Mouse (Mus musculus) neural tube, embryonic 13.5 days (tissue): Measurements from ENCODE around the gene Olfr698. TPM values are rescaled to one million over a fixed set of nuclear protein-coding genes. Genes with fewer than 3 reads are reported as not detected.
"Not testable (repeated sequence)": the region's sequence is repeated elsewhere in the genome, so short reads cannot be mapped to it uniquely, and the experiment has no call there.

ENCODE experiments used
- ATAC-seq: fragments of 200-750 bp; cut with Nextera tagmentation; 2 replicates; pipeline ENCODE4 v1.8.0; 2017; ENCODE audit warnings: low read depth, mild to moderate bottlenecking, moderate TSS enrichment, moderate library complexity
- H3K27ac ChIP-seq: fragments of 300-500 bp; sonication (generic); replicated peaks from 2 replicates; pipeline ENCODE4 v1.5.1; 2015; ENCODE audit warnings: moderate library complexity, mild to moderate bottlenecking, inconsistent platforms
- H3K27me3 ChIP-seq: fragments of 300-500 bp; sonication (generic); 2 replicates; pipeline ENCODE4 v1.6.1; 2015; ENCODE audit warnings: mild to moderate bottlenecking, inconsistent platforms
- H3K36me3 ChIP-seq: fragments of 300-500 bp; sonication (generic); 2 replicates; pipeline ENCODE4 v1.6.1; 2015; ENCODE audit warnings: mild to moderate bottlenecking, inconsistent platforms
- H3K4me1 ChIP-seq: fragments of 300-500 bp; sonication (generic); replicated peaks from 2 replicates; pipeline ENCODE4 v1.6.1; 2015; ENCODE audit warnings: inconsistent platforms
- H3K4me2 ChIP-seq: fragments of 300-500 bp; sonication (generic); 2 replicates; pipeline ENCODE4 v1.6.1; 2015; ENCODE audit warnings: inconsistent platforms, mild to moderate bottlenecking, moderate library complexity
- H3K4me3 ChIP-seq: fragments of 300-500 bp; sonication (generic); 2 replicates; pipeline ENCODE4 v1.5.1; 2015; ENCODE audit warnings: mild to moderate bottlenecking, inconsistent platforms
- H3K9ac ChIP-seq: fragments of 300-500 bp; sonication (generic); 2 replicates; pipeline ENCODE4 v1.6.1; 2015; ENCODE audit warnings: moderate library complexity, mild to moderate bottlenecking, inconsistent platforms
- H3K9me3 ChIP-seq: fragments of 300-500 bp; sonication (generic); 2 replicates; pipeline ENCODE4 v1.6.1; 2016; ENCODE audit warnings: inconsistent platforms
- WGBS: fragments of 180-500 bp; shearing (Covaris S2); methylation state at CpG from one replicate; pipeline ENCODE4 v1.1.7; 2015; 5-methylcytosine and 5-hydroxymethylcytosine counted together
- polyA plus RNA-seq: library from polyadenylated mRNA; unstranded; fragments of >200 nt; fragmentation: Nextera tagmentation; extraction: Ambion mirVana; gene quantifications from 2 replicates; pipeline ENCODE4 v1.2.1, GENCODE M21; 2015

Olfr698 gene
- not detected in 2 replicates for polyA plus RNA-seq

DNA sequence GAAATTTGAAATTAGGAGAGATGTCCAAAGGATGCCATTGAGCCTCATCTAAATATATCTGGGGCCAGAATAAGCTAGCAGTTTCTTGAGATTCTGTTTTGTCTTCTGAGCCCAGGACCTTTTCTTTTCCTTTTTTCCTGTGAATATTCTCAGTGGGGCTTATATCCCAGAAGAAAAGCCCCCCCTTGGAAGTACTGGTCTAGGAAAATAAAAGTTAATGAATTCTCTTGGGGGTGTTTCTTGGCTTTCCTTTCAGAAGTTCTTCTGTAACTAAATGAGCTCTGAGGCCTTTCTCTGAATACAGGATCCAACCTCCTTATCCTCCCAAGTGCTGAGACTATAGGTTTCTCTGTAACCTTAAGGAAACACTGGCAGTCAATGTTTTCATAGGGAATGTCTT lies at the start of gene Olfr698:
TSS of gene Olfr698 (minus strand) at position 101 of the 400 bp plus-strand sequence.
- Histone ChIP-seq H3K36me3 (no peaks in the 10 kb centered on the region), H3K9me3 (no peaks in the 10 kb centered on the region), H3K4me3 (no peak within 1 kb of the TSS), H3K4me1 (no peaks in the 10 kb centered on the region), H3K27ac (no peak within 1 kb of the TSS), H3K9ac (no peak within 1 kb of the TSS), H3K4me2 (no peak within 1 kb of the TSS), H3K27me3 (no peaks in the 10 kb centered on the region)
- no peak for ATAC-seq

DNA sequence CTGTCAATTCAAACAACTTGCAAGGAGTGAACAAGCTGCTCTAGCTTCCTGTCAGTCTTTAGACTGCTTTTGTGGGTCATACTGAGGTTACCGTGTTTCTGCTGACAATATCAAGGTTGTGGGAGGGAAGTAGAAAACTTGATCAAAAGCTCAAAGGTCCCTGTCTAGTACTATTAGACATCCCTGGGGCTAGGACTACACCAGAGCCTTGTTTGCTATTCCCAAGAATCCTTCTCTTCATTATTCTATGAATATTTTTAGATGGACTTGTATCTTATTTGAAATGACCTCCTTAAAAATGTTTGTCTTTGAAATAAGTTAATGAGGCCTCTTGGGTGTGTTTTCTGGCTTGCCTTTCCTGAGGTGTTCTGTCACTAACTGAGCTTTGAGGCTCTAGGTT lies 37.9 kb upstream of the Olfr698 start, which contains the start of gene Olfr699:
TSS of gene Olfr699 (minus strand) at position 101 of the 400 bp plus-strand sequence.
- no peak for ATAC-seq
- H3K9ac ChIP-seq: no peak within 1 kb of the TSS
- no peak within 1 kb of the TSS for H3K4me2 ChIP-seq
- WGBS: 95% methylated on average over 1 of the region's 1 CpGs
- H3K27ac ChIP-seq: no peak within 1 kb of the TSS
- no peaks in the 10 kb centered on the region for H3K4me1 ChIP-seq
- no peaks in the 10 kb centered on the region for H3K9me3 ChIP-seq
- no peak within 1 kb of the TSS for H3K4me3 ChIP-seq
- H3K36me3 ChIP-seq: no peaks in the 10 kb centered on the region
- no peaks in the 10 kb centered on the region for H3K27me3 ChIP-seq

DNA sequence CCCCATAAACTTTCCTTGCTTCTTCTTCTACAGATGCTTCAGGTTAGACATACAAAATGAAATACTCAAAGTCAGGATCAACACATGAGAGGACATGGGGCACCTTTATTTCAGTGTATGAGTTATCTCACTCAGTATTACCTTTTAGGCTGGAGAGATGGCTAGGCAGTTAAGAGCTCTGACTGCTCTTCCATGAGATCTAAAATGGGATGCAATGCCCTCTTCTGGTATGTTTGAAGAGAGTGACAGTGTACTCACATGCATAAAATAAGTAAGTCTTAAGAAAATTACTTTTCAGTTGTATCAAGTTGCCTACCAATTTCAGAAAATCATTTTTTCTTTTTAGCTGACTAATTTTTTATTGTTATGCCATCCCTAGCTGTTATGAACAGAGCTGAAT lies 33.1 kb upstream of the Olfr698 start:
- Histone ChIP-seq H3K9ac (no peak overlapping the region), H3K4me3 (no peak overlapping the region), H3K4me1 (no peaks in the 10 kb centered on the region), H3K9me3 (no peaks in the 10 kb centered on the region), H3K36me3 (no peaks in the 10 kb centered on the region), H3K27ac (no peak overlapping the region), H3K27me3 (no peaks in the 10 kb centered on the region), H3K4me2 (no peak overlapping the region)
- no peak for ATAC-seq

DNA sequence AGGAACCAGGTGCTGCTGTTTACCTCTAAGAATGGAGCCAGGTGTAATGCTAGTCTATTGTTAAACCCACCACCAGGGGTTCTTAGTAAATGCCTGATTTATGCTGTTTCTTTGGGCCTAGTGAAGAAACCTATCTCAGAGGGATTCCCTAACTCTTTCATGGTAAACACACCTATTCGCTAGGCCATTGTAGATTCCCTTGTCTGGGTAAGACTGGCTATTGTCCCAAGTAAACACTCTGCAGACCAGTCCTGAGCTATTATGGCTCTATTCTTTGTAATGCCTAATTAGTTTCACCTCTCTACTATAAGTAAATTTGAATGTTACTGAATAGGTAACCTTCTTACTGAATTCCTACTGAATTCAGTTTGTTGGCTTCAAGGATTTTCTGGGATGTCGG lies 5.8 kb upstream of the Olfr698 start:
- H3K27me3 ChIP-seq, H3K36me3 ChIP-seq, H3K4me2 ChIP-seq, H3K9ac ChIP-seq, H3K27ac ChIP-seq, ATAC-seq, H3K4me1 ChIP-seq, H3K9me3 ChIP-seq, H3K4me3 ChIP-seq: not testable (repeated sequence)
- 97% methylated on average over 2 of the region's 2 CpGs for WGBS

DNA sequence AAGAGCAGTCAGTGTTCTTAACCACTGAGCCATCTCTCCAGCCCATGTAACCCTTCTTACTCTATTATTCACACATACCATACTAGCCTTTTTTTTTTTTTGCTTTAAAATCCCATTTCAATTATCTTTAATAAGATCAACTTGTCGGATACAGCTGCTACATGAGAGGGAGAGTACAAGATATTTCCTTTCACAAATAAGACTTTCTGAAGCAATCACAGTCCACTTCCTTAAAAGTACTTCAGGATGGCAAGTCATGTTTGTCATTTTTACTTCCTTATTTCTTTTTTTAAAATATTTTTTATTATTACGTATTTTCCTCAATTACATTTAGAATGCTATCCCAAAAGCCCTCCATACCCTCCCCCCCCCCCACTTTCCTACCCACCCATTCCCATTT lies 3.6 kb upstream of the Olfr698 start:
- WGBS: 86% methylated on average over 2 of the region's 2 CpGs
- no peak for ATAC-seq
- H3K9ac ChIP-seq: no peak overlapping the region
- H3K4me2 ChIP-seq: no peak overlapping the region
- H3K4me1 ChIP-seq: no peaks in the 10 kb centered on the region
- 0 out of 2 replicates have a peak, but pooled peaks cover 5% of the 10 kb centered on the region for H3K9me3 ChIP-seq
- no peak overlapping the region for H3K27ac ChIP-seq
- no peaks in the 10 kb centered on the region for H3K36me3 ChIP-seq
- H3K27me3 ChIP-seq: no peaks in the 10 kb centered on the region
- no peak overlapping the region for H3K4me3 ChIP-seq

DNA sequence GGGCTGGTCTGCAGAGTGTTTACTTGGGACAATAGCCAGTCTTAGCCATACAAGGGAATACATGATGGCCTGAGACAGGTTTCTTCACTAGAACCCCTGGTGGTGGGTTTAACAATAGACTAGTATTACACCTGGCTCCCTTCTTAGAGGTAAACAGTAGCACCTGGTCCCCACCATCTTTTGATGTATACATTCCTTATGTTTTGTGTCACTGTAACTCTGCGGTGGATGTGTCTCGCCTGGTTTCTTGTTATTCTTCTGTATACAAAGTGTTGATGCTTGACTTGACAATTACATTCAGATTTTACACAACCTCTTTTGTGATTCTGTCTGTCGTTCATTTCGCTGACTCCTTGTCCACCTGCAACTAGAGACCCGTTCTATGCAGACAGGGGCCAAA lies 9.4 kb downstream of the Olfr698 start:
- no peak overlapping the region for H3K27ac ChIP-seq
- ATAC-seq: no peak
- H3K4me3 ChIP-seq: no peak overlapping the region
- 91% methylated on average over 5 of the region's 5 CpGs for WGBS
- no peaks in the 10 kb centered on the region for H3K4me1 ChIP-seq
- no peak overlapping the region for H3K9ac ChIP-seq
- H3K36me3 ChIP-seq: no peaks in the 10 kb centered on the region
- no peaks in the 10 kb centered on the region for H3K9me3 ChIP-seq
- no peak overlapping the region for H3K4me2 ChIP-seq
- H3K27me3 ChIP-seq: no peaks in the 10 kb centered on the region

DNA sequence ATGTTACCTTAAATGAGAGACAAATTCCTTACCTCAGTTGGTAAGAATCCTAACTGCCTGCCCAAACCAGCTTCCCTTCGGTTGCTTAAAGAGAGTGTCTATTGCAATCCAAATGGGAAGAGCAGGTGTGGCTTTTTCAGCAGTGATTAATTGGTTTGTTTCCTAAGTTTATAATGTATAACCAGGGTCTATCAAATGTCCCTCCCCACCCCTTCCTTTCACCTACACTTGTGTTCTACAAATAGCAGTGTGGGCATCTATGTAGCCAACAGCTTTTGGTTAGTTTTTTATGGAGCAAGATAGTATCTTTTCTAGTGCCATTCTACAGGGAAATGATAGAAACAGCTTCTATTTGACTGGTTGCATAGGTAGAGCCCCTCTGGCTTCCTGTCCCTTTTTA lies 12.9 kb downstream of the Olfr698 start, which contains the start of gene Olfr697:
TSS of gene Olfr697 (minus strand) at position 101 of the 400 bp plus-strand sequence.
- Histone ChIP-seq H3K36me3 (no peaks in the 10 kb centered on the region), H3K9me3 (no peaks in the 10 kb centered on the region), H3K27me3 (no peaks in the 10 kb centered on the region), H3K4me1 (no peaks in the 10 kb centered on the region), H3K4me2 (no peak within 1 kb of the TSS), H3K9ac (no peak within 1 kb of the TSS), H3K27ac (no peak within 1 kb of the TSS), H3K4me3 (no peak within 1 kb of the TSS)
- ATAC-seq: no peak
- 89% methylated on average over 1 of the region's 1 CpGs for WGBS

DNA sequence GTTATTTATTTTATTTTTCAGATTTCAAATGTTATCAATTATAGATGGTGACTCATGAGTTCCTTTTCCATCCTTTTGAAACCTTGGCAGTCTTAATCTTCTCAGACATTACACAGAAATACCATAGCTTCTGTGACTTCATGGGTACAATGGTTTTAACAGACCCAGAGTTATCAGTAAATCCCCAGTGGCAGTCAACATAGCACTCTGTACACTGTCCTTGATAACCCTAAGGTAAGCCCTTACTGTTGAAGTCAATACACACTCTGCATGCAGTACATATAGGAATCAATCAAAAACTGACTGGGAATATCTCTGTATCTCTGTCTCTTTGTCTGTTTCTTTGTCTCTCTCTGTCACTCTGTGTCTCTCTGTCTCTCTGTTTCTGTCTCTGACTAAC lies 18.2 kb downstream of the Olfr698 start:
- no peak for ATAC-seq
- Histone ChIP-seq H3K4me1 (no peaks in the 10 kb centered on the region), H3K4me2 (no peak overlapping the region), H3K36me3 (no peaks in the 10 kb centered on the region), H3K9ac (no peak overlapping the region), H3K4me3 (no peak overlapping the region), H3K27me3 (no peaks in the 10 kb centered on the region), H3K27ac (no peak overlapping the region), H3K9me3 (no peaks in the 10 kb centered on the region)

DNA sequence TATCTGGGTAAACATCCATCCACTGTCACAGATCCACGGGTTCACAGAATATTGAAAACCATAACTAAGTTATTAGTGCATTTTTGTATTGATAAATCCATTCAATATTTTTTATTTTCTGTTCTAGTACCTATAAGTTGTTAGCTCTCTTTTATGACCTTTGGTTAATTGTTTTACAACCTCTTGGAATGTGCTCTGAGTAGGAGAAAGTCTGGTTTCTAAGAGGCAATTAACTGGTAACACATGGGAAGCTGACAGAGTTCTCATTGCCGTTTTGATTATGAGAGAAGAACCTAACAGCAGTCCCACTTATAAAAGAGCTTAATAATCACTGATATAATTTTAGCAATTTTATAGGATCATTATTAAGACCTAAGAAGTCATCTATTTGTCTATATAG lies 21.5 kb downstream of the Olfr698 start:
- no peak for ATAC-seq
- Histone ChIP-seq H3K4me1 (no peaks in the 10 kb centered on the region), H3K36me3 (no peaks in the 10 kb centered on the region), H3K4me3 (no peak overlapping the region), H3K27ac (no peak overlapping the region), H3K9ac (no peak overlapping the region), H3K27me3 (no peaks in the 10 kb centered on the region), H3K9me3 (no peaks in the 10 kb centered on the region), H3K4me2 (no peak overlapping the region)
- WGBS: 42% methylated on average over 2 of the region's 2 CpGs

DNA sequence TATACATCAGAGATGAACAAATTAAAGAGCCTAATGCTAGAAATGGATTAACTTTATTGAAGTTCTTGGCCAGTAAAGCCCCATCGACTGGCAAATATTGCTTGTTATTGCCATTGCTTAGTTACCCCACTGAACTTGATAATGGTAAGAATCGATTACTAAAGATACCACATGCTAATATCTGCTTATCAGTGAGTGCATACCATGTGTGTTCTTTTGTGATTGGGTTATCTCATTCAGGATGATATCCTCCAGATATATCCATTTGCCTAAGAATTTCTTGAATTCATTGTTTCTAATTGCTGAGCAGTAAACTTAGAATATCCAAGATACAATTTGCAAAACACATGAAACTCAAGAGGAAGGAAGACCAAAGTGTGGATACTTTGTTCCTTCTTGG lies 29.5 kb downstream of the Olfr698 start:
- not testable (repeated sequence) for H3K27ac ChIP-seq, H3K4me2 ChIP-seq, ATAC-seq, H3K9ac ChIP-seq, H3K9me3 ChIP-seq, H3K36me3 ChIP-seq, H3K27me3 ChIP-seq, H3K4me3 ChIP-seq, H3K4me1 ChIP-seq
- 89% methylated on average over 2 of the region's 2 CpGs for WGBS

DNA sequence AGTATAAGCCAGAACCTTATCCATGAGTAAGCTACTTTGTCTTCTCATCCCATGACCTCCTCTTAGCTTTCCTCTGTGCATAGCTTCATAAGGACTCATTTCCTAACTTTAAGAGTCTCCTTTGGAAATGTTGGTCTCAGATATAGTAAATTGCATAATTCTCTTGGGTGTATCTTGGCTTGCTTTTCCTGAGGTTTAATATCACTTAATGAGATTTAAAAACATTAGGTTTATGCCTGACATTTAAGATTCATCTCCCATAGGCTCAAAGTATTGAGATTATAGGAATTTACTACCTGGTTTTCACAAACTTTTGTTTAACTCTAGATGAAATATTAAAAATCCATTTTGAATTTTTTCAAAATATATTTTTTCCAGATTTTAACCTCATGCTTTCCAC lies 38.9 kb downstream of the Olfr698 start, which contains the start of gene Olfr695:
TSS of gene Olfr695 (minus strand) at position 101 of the 400 bp plus-strand sequence.
- Histone ChIP-seq H3K4me2 (no peak within 1 kb of the TSS), H3K9ac (no peak within 1 kb of the TSS), H3K36me3 (no peaks in the 10 kb centered on the region), H3K27me3 (no peaks in the 10 kb centered on the region), H3K9me3 (no peaks in the 10 kb centered on the region), H3K27ac (no peak within 1 kb of the TSS), H3K4me1 (no peaks in the 10 kb centered on the region), H3K4me3 (no peak within 1 kb of the TSS)
- no peak for ATAC-seq

DNA sequence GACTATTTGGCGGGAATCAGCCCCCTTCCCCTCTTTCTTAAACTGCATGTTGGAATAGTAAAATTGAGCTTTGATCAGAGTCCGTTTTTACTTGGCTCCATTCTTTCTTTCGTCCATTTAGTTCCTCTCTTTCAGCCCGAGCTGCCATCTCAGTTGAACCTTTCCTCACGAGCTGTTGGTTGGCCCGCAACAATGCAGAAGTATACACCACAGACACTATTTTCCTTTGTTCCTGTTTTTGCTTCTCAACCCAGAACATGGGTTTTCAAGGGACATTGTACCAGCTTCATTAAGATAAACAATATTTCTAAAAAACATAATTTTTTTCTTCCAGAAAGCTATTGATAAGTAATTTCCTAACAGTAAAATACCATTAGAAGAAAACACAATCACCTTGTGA lies 43.7 kb downstream of the Olfr698 start:
- no peak overlapping the region for H3K4me2 ChIP-seq

DNA sequence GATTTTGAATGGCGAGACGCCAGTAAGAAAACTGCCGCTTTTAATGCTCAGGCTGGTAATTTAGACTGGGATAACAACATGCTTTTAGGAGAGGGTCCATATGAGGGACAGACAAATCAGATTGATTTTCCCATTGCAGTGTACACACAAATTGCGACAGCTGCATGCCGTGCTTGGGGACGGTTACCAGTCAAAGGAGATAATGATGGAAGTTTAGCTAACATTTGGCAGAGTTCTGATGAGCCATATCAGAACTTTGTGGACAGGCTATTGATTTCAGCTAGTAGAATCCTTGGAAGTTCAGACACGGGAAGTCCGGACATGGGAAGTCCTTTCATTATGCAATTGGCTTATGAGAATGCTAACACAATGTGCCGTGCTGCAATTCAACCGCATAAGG lies 47.5 kb downstream of the Olfr698 start:
- not testable (repeated sequence) for H3K9ac ChIP-seq, H3K27ac ChIP-seq, H3K4me3 ChIP-seq, H3K4me1 ChIP-seq, H3K27me3 ChIP-seq, H3K36me3 ChIP-seq, H3K9me3 ChIP-seq, H3K4me2 ChIP-seq, ATAC-seq
- WGBS: 92% methylated on average over 10 of the region's 10 CpGs

More for the DNA sequence above, 43.7 kb downstream of the Olfr698 start:
- H3K4me1 ChIP-seq: no peaks in the 10 kb centered on the region
- no peaks in the 10 kb centered on the region for H3K9me3 ChIP-seq
- WGBS: 93% methylated on average over 6 of the region's 6 CpGs
- H3K9ac ChIP-seq: no peak overlapping the region
- H3K36me3 ChIP-seq: no peaks in the 10 kb centered on the region
- no peak overlapping the region for H3K27ac ChIP-seq
- no peaks in the 10 kb centered on the region for H3K27me3 ChIP-seq
- no peak overlapping the region for H3K4me3 ChIP-seq
- no peak for ATAC-seq
